Mouse (Mus musculus) urinary bladder, adult 2 months (tissue): ENCODE measurements around the gene 1700010I14Rik. TPM values are rescaled to one million over a fixed set of nuclear protein-coding genes. Genes with fewer than 3 reads are reported as not detected.

Experiments used
- DNase-seq: peaks from one replicate; pipeline ENCODE4 v3.0.0; 2022; ENCODE audit warnings: low spot score
- polyA plus RNA-seq: library from polyadenylated mRNA; depleted of rRNA; stranded (reverse); fragments of >200 nt; gene quantifications from 2 replicates; pipeline ENCODE4 v1.2.3, GENCODE M21; 2012; rRNA removed

Gene 1700010I14Rik
- polyA plus RNA-seq, result 2.0 and 2.1 TPM in 2 replicates

- peak; percentile 69 for DNase-seq
Measured at GRCm38 (mm10) chr17:8988119-8988807, at the start of gene 1700010I14Rik. Gene 1700010I14Rik (plus strand): TSS chr17:8988333.

- DNase-seq, result no peak
Measured at GRCm38 (mm10) chr17:8951588-8951987, 36.5 kb upstream of the 1700010I14Rik start.

- no peak for DNase-seq
Measured at GRCm38 (mm10) chr17:8952951-8953350, 35.2 kb upstream of the 1700010I14Rik start.

- no peak for DNase-seq
Measured at GRCm38 (mm10) chr17:8958125-8958524, 30.0 kb upstream of the 1700010I14Rik start.

GRCm38 (mm10) chr17:8960386-8960785, 27.7 kb upstream of the 1700010I14Rik start:
- no peak for DNase-seq

- no peak for DNase-seq
Measured at GRCm38 (mm10) chr17:8961097-8961496, 27.0 kb upstream of the 1700010I14Rik start.

GRCm38 (mm10) chr17:8961644-8962043, 26.5 kb upstream of the 1700010I14Rik start:
- no peak for DNase-seq

- DNase-seq, result no peak
Measured at GRCm38 (mm10) chr17:8965177-8965576, 23.0 kb upstream of the 1700010I14Rik start.

GRCm38 (mm10) chr17:8972152-8972854, 15.8 kb upstream of the 1700010I14Rik start:
- DNase-seq, result no peak

- DNase-seq, result no peak
Measured at GRCm38 (mm10) chr17:8973331-8973730, 14.8 kb upstream of the 1700010I14Rik start.

GRCm38 (mm10) chr17:8974423-8974822, 13.7 kb upstream of the 1700010I14Rik start:
- no peak for DNase-seq

- no peak for DNase-seq
Measured at GRCm38 (mm10) chr17:8974823-8975397, 13.2 kb upstream of the 1700010I14Rik start.

- no peak for DNase-seq
Measured at GRCm38 (mm10) chr17:8976745-8977144, 11.4 kb upstream of the 1700010I14Rik start.

GRCm38 (mm10) chr17:8977271-8977670, 10.9 kb upstream of the 1700010I14Rik start:
- no peak for DNase-seq

GRCm38 (mm10) chr17:8983576-8983975, 4.6 kb upstream of the 1700010I14Rik start:
- DNase-seq, result no peak

GRCm38 (mm10) chr17:8985714-8986113, 2.4 kb upstream of the 1700010I14Rik start:
- DNase-seq, result no peak

- DNase-seq, result no peak
Measured at GRCm38 (mm10) chr17:8986551-8986950, 1.6 kb upstream of the 1700010I14Rik start.

- no peak for DNase-seq
Measured at GRCm38 (mm10) chr17:8987369-8987768, 764 bp upstream of the 1700010I14Rik start.

- DNase-seq, result no peak
Measured at GRCm38 (mm10) chr17:8991160-8991559, 3.0 kb downstream of the 1700010I14Rik start.

- DNase-seq, result no peak
Measured at GRCm38 (mm10) chr17:8995344-8995743, 7.2 kb downstream of the 1700010I14Rik start.

GRCm38 (mm10) chr17:9002438-9002837, 14.3 kb downstream of the 1700010I14Rik start:
- no peak for DNase-seq

- DNase-seq, result no peak
Measured at GRCm38 (mm10) chr17:9004516-9004915, 16.4 kb downstream of the 1700010I14Rik start.
